Mouse (Mus musculus) heart, adult 2 months (tissue): ENCODE data around the gene Setd1b. TPM values are rescaled to one million over a fixed set of nuclear protein-coding genes. Genes with fewer than 3 reads are reported as not detected.

Source experiments
- DNase-seq, 2 experiments: peaks; one replicate each; pipeline ENCODE4 v3.0.0; 2021
- H3K27ac ChIP-seq: fragments of 200-600 bp; 2 replicates; pipeline ENCODE4 v1.8.1; 2022
- H3K27me3 ChIP-seq: fragments of 200-500 bp; 2 replicates; pipeline ENCODE4 v1.6.1; 2012; ENCODE audit warnings: mild to moderate bottlenecking, low read length, inconsistent platforms, mixed read lengths; ENCODE audit not compliant: control insufficient read depth, insufficient read depth
- H3K36me3 ChIP-seq: fragments of 200-500 bp; 2 replicates; pipeline ENCODE4 v1.6.1; 2012; ENCODE audit warnings: low read length, inconsistent platforms; ENCODE audit not compliant: control insufficient read depth, insufficient read depth
- H3K4me1 ChIP-seq: fragments of 200-500 bp; 2 replicates; pipeline ENCODE4 v1.6.1; 2011; ENCODE audit warnings: low read length; ENCODE audit not compliant: control insufficient read depth, insufficient read depth
- H3K4me3 ChIP-seq: fragments of 200-600 bp; 2 replicates; pipeline ENCODE4 v1.8.1; 2022
- H3K79me2 ChIP-seq: fragments of 200-500 bp; replicated peaks from 2 replicates; pipeline ENCODE4 v1.6.1; 2012; ENCODE audit warnings: mild to moderate bottlenecking, inconsistent platforms, low read length, moderate library complexity, mixed read lengths; ENCODE audit not compliant: control insufficient read depth, insufficient read depth
- H3K9ac ChIP-seq: fragments of 200-500 bp; 2 replicates; pipeline ENCODE4 v1.6.1; 2012; ENCODE audit warnings: low read depth, mild to moderate bottlenecking, control low read depth, inconsistent platforms, low read length, mixed read lengths
- CTCF ChIP-seq: fragments of 200-600 bp; IDR thresholded peaks from 2 replicates; pipeline ENCODE4 v1.8.1; 2022; ENCODE audit warnings: antibody characterized with exemption, mild to moderate bottlenecking, moderate library complexity
- EP300 ChIP-seq: fragments of 200-500 bp; IDR thresholded peaks from 2 replicates; pipeline ENCODE4 v1.6.1; 2011; ENCODE audit warnings: low read depth, low read length, control low read depth; ENCODE audit not compliant: insufficient read depth
- POLR2A ChIP-seq: fragments of 200-500 bp; IDR thresholded peaks from 2 replicates; pipeline ENCODE4 v1.6.1; 2011; ENCODE audit warnings: mild to moderate bottlenecking, low read depth, low read length, control low read depth; ENCODE audit not compliant: insufficient read depth
- WGBS: fragments of 180-500 bp; shearing (Covaris S2); methylation state at CpG from one replicate; pipeline ENCODE4 v1.1.7; 2018; 5-methylcytosine and 5-hydroxymethylcytosine counted together
- intact Hi-C: fragments of 180-260 bp; cut with DNase I; formaldehyde crosslinking; loops from one replicate; pipeline ENCODE4 v1.15.1; 2025
- polyA plus RNA-seq: library from polyadenylated mRNA; depleted of rRNA; stranded (reverse); fragments of >200 nt; gene quantifications from 2 replicates; pipeline ENCODE4 v1.2.3, GENCODE M21; 2012
- total RNA-seq, 2 experiments: library from RNA; stranded (reverse); gene quantifications; 2 replicates each; pipeline ENCODE4 v1.2.3; 2021

The Setd1b gene
- total and polyA plus RNA-seq, 3 experiments = 7.4 to 19.4 (median 12.9) TPM

- peaks cover 7% of the 10 kb centered on the region for H3K4me1 ChIP-seq
- peak overlapping the region; percentile 100; the same call in 1 of the 2 replicates for H3K27ac ChIP-seq
- 0 out of 2 replicates have a peak overlapping the region, but pooled peaks have one; percentile 44 for H3K9ac ChIP-seq
- TF ChIP-seq CTCF (no peak), POLR2A (no peak), EP300 (no peak)
- peaks cover 10% of the 10 kb centered on the region for H3K36me3 ChIP-seq
- 50% methylated on average over 20 of the region's 20 CpGs for WGBS
- H3K79me2 ChIP-seq = peaks cover 11% of the 10 kb centered on the region
- peak overlapping the region; percentile 46; the same call in 1 of the 2 replicates for H3K4me3 ChIP-seq
- no peaks in the 10 kb centered on the region for H3K27me3 ChIP-seq
- intact Hi-C loops = no loop called here
- DNase-seq = no peak
These were observed 3.0 kb downstream of the Setd1b start for GRCm38 (mm10) chr5:123144746-123145590.

DNA sequence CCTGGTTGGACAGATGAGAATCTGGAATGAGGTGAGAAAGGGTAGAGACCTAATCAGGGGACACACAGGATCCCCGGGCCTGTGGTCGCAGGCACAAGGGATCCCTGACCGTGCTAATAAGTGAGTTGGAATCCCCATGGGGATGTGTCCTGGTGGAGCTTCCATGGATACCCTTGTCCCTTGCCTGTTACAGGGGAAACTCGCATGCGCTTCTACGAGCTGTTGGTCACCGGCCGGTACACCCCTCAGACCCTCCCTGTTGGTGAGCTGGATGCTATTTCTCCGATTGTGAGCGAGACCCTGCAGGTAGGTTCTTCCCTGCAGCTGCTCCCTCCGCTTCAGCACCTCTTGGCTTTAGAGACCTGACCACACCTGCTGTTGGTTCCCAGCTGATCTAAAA is 4.4 kb downstream of the Setd1b start:
- WGBS = 87% methylated on average over 11 of the region's 11 CpGs
- Histone ChIP-seq H3K27me3 (no peaks in the 10 kb centered on the region), H3K4me1 (peaks cover 11% of the 10 kb centered on the region), H3K79me2 (peaks cover 14% of the 10 kb centered on the region), H3K36me3 (peaks cover 10% of the 10 kb centered on the region), H3K9ac (no peak overlapping the region), H3K27ac (no peak overlapping the region), H3K4me3 (no peak overlapping the region)
- TF ChIP-seq EP300 = no peak
- no peak for DNase-seq
- intact Hi-C loops = no loop called here

DNA sequence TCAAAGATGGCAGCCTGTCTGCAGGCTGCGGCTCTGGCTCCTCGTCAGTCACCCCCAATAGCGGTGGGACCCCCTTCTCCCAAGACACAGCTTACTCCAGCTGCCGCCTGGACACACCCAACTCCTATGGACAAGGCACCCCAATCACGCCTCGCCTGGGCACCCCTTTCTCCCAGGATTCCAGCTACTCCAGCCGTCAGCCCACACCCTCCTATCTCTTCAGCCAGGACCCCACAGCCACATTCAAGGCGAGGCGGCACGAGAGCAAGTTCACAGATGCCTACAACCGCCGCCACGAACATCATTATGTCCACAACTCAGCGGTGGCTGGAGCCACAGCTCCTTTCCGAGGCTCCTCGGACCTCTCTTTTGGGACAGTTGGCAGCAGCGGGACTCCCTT is 5.6 kb downstream of the Setd1b start:
- 83% methylated on average over 17 of the region's 17 CpGs for WGBS

GRCm38 (mm10) chr5:123148073-123148722 is 6.2 kb downstream of the Setd1b start:
- H3K36me3 ChIP-seq = peaks cover 10% of the 10 kb centered on the region
- DNase-seq = no peak

More for the DNA sequence above, 5.6 kb downstream of the Setd1b start:
- DNase-seq = no peak
- peaks cover 10% of the 10 kb centered on the region for H3K36me3 ChIP-seq
- no peaks in the 10 kb centered on the region for H3K27me3 ChIP-seq
- peaks cover 11% of the 10 kb centered on the region for H3K4me1 ChIP-seq
- H3K27ac ChIP-seq = no peak overlapping the region
- no peak overlapping the region for H3K9ac ChIP-seq
- TF ChIP-seq POLR2A (no peak), CTCF (no peak), EP300 (no peak)
- no peak overlapping the region for H3K4me3 ChIP-seq
- H3K79me2 ChIP-seq = peaks cover 14% of the 10 kb centered on the region
- intact Hi-C loops = no loop called here

DNA sequence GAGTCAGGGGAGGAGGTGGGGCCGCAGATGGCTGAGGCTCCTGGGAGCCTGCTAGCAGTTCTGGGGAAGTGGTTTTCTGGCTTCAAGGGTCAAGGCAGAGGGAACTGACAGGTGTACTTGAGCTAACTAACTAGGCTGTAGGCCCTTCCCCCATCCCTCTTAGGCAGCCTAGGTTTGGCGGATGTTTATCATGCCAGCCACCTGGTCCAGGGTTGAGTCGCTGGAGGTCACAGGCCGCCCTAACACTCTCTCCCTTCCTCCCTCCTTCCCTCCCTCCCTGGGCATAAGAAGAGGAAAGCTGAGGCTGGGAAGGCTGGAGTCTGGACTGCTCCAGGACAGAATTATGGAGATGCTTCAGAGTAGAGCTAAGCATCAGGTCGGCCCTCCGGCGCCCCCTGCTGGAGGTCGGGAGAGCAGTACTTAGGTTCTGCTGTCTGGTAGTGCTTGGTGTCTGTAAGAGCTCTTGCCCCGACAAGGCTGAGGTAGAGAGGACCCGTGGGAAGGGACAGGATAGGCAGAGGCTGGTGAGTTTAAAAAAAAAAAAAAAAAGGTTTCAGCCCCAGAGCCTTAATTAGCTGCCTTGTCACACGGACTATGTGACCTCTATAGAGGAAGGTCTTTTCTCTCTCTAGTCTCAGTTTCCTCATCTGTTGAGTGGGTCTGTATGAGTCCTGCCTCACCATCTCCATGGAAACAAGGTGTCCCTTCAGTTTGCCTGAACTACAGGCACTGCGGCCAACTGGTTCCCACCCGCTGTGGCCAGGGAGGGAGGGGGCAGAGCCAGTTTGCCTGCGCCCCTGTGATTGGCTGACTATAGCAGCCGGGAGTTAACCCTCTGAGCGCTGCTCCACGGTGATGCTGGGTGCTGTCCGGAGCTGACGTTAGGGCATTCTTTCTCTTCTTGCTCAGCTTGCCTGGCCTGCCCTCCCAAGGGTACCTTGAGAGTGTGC is 7.7 kb downstream of the Setd1b start:
- H3K36me3 ChIP-seq = peaks cover 4% of the 10 kb centered on the region; the same call in 1 of the 2 replicates
- H3K27ac ChIP-seq = peak overlapping the region; percentile 42
- TF ChIP-seq POLR2A (no peak; the same call in 1 of the 2 replicates), CTCF (peak; percentile 86), EP300 (peak; percentile 86)
- H3K9ac ChIP-seq = peak overlapping the region; percentile 25; the same call in 1 of the 2 replicates
- intact Hi-C loops = loop anchor here (1.0 to 2.0 kb wide), 3 partner anchors 16 to 85 kb away; no protein-coding TSS in a partner anchor
- H3K79me2 ChIP-seq = peaks cover 8% of the 10 kb centered on the region
- 6% methylated on average over 19 of the region's 19 CpGs for WGBS
- peak; percentile 89 to 94 for DNase-seq
- H3K4me3 ChIP-seq = peak overlapping the region; percentile 32
- H3K4me1 ChIP-seq = peaks cover 6% of the 10 kb centered on the region
- no peaks in the 10 kb centered on the region for H3K27me3 ChIP-seq

More at GRCm38 (mm10) chr5:123148073-123148722, 6.2 kb downstream of the Setd1b start:
- no peaks in the 10 kb centered on the region for H3K27me3 ChIP-seq
- H3K9ac ChIP-seq = no peak overlapping the region
- peaks cover 11% of the 10 kb centered on the region for H3K4me1 ChIP-seq
- intact Hi-C loops = loop anchor here (2.0 kb wide), 1 partner anchor 83 kb away; no protein-coding TSS in a partner anchor
- H3K79me2 ChIP-seq = peaks cover 12% of the 10 kb centered on the region
- WGBS = 80% methylated on average over 25 of the region's 25 CpGs
- no peak overlapping the region for H3K4me3 ChIP-seq
- TF ChIP-seq CTCF (no peak), POLR2A (no peak), EP300 (no peak)
- H3K27ac ChIP-seq = no peak overlapping the region
